Mouse (Mus musculus) left cerebral cortex, adult 11 months (tissue): ENCODE results near the gene Armh1.
"Not testable (repeated sequence)": the region's sequence is repeated elsewhere in the genome, so short reads cannot be mapped to it uniquely, and the experiment has no call there.

ENCODE experiments used
- DNase-seq: peaks from one replicate; pipeline ENCODE4 v3.0.0; 2022; ENCODE audit warnings: low spot score

Gene Armh1

DNA sequence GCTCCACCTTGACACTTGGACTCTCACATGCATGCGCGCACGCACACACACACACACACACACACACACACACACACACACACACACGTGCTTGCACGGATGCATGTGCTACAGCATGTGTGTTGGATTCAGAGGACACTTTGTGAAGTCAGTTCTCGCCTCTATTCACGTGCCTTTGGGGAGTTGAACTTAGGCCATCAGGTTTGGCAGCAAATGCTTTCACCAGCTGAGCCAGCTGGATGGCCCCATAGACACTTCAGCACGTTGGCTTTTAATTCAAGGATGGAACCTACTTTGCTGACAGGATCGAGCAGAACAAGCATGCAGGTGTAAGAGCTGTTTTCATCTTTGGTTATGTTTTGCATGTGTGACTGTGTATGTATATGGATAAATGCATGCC lies 30.1 kb downstream of the Armh1 start:
- no peak for DNase-seq

GRCm38 (mm10) chr4:117220741-117221515 lies 31.0 kb downstream of the Armh1 start:
- no peak for DNase-seq

GRCm38 (mm10) chr4:117218517-117219219 lies 33.3 kb downstream of the Armh1 start:
- no peak for DNase-seq

GRCm38 (mm10) chr4:117217029-117217428 lies 34.9 kb downstream of the Armh1 start:
- DNase-seq = no peak

DNA sequence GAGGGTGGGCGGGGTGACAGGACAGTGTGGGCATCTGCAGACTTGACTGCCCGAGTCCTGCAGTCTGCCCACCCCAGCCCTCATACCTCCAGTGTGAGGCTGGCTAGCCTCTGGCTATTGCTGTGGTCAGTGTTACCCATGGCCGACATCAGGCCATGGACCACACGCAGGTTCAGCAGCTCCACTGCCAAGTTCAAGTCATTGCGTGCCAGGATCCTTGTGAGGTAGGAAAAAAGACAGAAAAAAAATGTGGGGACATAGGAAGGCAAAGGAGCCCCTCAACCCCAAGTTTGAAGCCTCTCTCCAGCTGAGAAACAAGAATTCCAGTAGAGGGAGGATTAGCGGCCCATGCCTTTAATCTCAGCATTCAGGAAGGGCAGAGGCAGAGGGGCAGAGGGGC lies 37.7 kb downstream of the Armh1 start:
- DNase-seq = no peak

- DNase-seq = peak; percentile 52
Measured at GRCm38 (mm10) chr4:117210147-117211074, 41.5 kb downstream of the Armh1 start.

DNA sequence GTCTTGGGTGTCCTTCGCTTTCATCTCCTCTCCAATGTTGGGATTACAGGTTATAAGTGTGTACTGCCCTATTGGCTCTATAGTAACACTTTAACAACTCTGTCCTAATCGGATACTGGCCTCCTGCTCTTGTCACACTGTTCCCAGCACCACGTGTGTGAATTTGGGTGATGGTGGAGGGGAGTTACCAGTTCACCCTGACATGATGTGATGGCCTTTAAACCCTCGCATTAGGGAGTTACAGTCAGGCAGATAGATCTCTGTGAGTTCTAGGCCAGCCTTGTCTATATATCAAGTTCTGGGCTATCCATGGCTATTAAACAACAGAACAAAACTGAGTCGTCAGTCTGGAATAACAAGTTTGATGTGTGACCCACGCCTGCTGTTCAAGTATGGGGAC lies 42.3 kb downstream of the Armh1 start:
- no peak for DNase-seq

GRCm38 (mm10) chr4:117202992-117203354 lies 49.0 kb downstream of the Armh1 start:
- DNase-seq = no peak

GRCm38 (mm10) chr4:117202046-117202991 lies 49.6 kb downstream of the Armh1 start:
- DNase-seq = no peak

GRCm38 (mm10) chr4:117191804-117192203 lies 60.1 kb downstream of the Armh1 start:
- DNase-seq = no peak

GRCm38 (mm10) chr4:117190660-117191059 lies 61.3 kb downstream of the Armh1 start:
- DNase-seq = no peak

GRCm38 (mm10) chr4:117189856-117190543 lies 61.9 kb downstream of the Armh1 start:
- no peak for DNase-seq

DNA sequence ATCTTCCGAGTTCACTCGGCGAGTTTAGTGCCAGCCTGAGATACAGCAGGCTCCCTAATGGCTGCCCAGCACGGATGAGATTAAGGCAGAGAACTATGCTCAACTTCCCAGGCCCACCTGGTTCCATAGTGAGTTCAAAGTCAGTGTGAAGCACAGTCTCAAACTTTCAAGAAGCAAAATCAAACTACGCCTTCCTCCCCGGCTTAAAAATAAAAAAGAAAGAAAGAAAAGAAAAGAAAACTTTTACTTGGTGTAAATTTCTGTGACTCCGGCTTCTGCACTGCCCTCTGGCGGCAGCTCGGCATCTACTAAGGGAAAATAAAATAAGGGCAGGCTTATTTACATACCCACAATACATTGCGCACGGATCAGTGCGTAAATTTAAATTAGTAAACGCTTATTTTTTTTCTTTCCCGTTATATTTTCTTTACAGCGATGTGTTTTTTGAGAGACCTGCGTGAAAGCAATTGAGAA lies 62.5 kb downstream of the Armh1 start:
- DNase-seq = peak; percentile 79

DNA sequence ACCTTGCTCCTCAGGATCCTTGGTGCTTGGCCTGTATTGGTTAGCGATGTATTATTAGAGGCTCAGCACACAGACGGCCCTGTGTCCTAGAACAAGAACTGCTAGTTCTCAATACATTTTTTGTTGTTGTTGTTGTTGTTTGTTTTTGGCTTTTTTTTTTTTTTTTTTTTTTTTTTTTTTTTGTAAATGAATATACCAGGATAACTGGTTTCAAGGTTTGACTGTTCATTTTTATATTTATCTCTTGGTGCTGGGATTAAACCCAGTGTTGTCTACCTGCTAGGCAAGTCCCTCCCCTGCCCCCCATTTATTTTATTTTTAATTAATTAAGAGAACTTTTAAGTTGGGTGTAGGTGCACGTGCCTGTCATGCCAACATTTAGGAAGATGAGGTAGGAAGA lies 63.0 kb downstream of the Armh1 start:
- no peak for DNase-seq

GRCm38 (mm10) chr4:117182759-117183096 lies 69.2 kb downstream of the Armh1 start:
- not testable (repeated sequence) for DNase-seq

DNA sequence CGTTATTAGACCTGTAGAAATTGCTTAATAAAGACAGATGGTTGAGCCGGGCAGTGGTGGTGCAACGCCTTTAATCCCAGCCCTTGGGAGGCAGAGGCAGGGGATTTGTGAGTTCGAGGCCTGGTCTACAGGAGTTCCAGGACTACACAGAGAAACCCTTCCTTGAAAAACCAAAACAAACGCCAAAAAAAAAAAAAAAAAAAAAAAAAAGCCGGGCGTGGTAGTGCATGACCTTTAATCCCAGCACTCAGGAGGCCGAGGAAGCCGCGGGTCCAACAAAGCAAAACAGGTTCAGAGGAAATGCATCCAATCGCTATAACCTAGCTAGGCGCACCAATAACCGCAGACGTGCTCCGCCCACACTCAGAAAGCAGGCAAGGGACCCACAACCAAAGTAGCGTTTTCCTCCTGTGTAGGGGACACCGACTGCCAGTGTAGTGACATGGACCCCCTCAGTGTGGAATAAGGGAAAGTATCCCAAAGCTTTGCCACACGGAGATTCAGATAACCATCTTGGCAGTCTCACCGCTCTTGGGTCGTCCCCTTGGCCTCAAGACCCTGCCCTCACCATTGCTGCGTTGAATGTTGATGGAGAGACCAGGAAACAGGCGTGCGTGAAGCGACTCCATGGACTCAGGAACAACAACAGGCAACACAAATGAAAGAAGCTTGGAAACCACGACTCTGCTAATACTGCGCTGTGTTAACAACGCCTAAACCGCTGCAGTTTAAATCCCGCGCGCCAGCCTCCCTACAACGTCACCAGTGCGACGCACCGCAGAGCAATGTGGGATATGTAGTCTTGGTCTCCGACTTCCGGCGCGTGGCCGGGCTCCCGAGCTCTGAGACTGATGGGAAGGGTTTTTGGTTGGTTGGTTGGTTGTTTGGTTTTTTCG lies 69.8 kb downstream of the Armh1 start, which contains the start of gene Kif2c:
Gene Kif2c, minus strand, starts transcription at position 777 of the 896 bp plus-strand sequence.
- peak; percentile 89 for DNase-seq

DNA sequence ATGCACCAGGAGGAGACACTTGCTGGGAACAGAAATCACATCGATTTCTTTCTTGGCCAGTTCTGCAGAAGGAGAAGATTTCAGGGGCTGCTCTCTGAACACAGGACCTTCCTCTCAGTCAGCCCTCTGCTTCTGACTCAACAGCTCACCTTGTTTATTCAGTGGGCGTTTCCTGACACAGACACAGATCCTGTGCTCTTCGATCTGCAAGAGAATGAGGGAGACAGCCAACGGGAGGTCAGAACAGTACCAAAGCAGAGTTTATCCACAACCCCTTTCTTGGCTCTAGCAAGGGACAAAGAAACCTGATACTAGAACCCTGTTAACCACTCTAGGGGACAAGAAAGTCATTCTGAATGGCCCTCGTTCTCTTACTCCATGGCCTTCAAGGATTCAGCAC lies 82.0 kb downstream of the Armh1 start:
- no peak for DNase-seq
